Comparison of ENCODE assay signal across 21 mouse cellular contexts in the genomic region with DNA sequence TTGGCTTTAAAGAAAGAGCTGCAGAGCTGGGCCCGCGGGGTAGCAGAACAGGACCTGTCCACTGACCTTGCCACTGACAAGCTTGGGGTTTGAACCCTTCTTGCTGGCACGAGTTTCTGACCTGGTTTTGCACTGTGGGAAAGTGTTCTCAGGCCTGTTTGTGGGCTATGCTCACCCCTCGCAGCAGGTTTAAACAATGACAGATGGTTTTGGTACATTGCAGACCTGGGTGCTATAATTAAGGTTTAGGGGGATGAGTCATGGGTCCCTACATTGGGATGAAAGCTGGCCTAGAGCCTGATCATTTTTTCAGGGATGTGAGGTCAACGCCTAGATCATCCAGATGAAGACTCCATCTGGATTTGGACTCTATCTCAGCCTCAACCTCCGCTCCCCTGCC. TPM values are rescaled to one million over a fixed set of nuclear protein-coding genes. Genes with fewer than 3 reads are reported as not detected.
DNase-seq lines count a peak whose midpoint lies in the region; ATAC-seq and TF ChIP-seq lines count a peak whose summit lies in the region.
"Had no signal": no experiment of that assay in that cellular context is flagged by ENCODE, and none has a peak within 500 bp of the region (broad histone marks: within the 10 kb centered on the region; RNA-seq: fewer than 3 reads in every experiment).

No protein-coding gene starts in this region.

- no peaks in the 10 kb centered on the region for H3K9me3 ChIP-seq in hindbrain, embryonic 14.5 days (ENCODE audit: control insufficient read depth, low read length)
- H3K9me3 ChIP-seq: embryonic facial prominence, embryonic 13.5 days; embryonic facial prominence, embryonic 15.5 days; forebrain, embryonic 12.5 days had no signal

- H3K27ac ChIP-seq in layer of hippocampus, adult 2 months = peak overlapping the region; percentile 71
- no peak overlapping the region for H3K27ac ChIP-seq in hindbrain, embryonic 14.5 days
- H3K27ac ChIP-seq: embryonic facial prominence, embryonic 13.5 days; embryonic facial prominence, embryonic 15.5 days; forebrain, embryonic 10.5 days; forebrain, embryonic 12.5 days; gastrocnemius, adult 2 months had no signal

- H3K27me3 ChIP-seq in hindbrain, embryonic 14.5 days (ENCODE audit: control insufficient read depth, insufficient read depth, low read length) = no peaks in the 10 kb centered on the region
- H3K27me3 ChIP-seq: embryonic facial prominence, embryonic 13.5 days; embryonic facial prominence, embryonic 15.5 days had no signal

- DNase-seq in cerebellum, adult 18-20 months = peak; percentile 44 to 48
- DNase-seq in cerebellum, adult 8-10 months = peak; percentile 50
- DNase-seq in cerebellum, postnatal 14 days = no peak
- DNase-seq in layer of hippocampus, adult 2 months (ENCODE audit: low spot score in 2 of 2) = no peak
- no peak for DNase-seq in layer of hippocampus, postnatal 25 days (ENCODE audit: extremely low spot score in 1 of 2, low spot score in 1 of 2)
- DNase-seq in cerebellum, adult 9-11 months = peak; percentile 51
- no peak for DNase-seq in hindbrain, embryonic 14.5 days (ENCODE audit: low spot score)
- DNase-seq: adrenal gland, adult 2 months; adrenal gland, postnatal 10 days; adrenal gland, postnatal 25 days; embryo, embryonic 11 days; gastrocnemius, adult 2 months had no signal

- H3K4me3 ChIP-seq in layer of hippocampus, adult 2 months = no peak overlapping the region
- no peak overlapping the region for H3K4me3 ChIP-seq in hindbrain, embryonic 14.5 days (replicated peaks; ENCODE audit: low read length)
- H3K4me3 ChIP-seq: embryonic facial prominence, embryonic 13.5 days; embryonic facial prominence, embryonic 15.5 days; erythroblast, embryonic 14.5 days; forebrain, embryonic 10.5 days; forebrain, embryonic 12.5 days; gastrocnemius, adult 2 months had no signal

- no peak overlapping the region for H3K9ac ChIP-seq in hindbrain, embryonic 14.5 days
- H3K9ac ChIP-seq: embryonic facial prominence, embryonic 13.5 days; embryonic facial prominence, embryonic 15.5 days; forebrain, embryonic 12.5 days had no signal

- no peaks in the 10 kb centered on the region for H3K36me3 ChIP-seq in hindbrain, embryonic 14.5 days (replicated peaks; ENCODE audit: control insufficient read depth, insufficient read depth)
- H3K36me3 ChIP-seq: embryonic facial prominence, embryonic 13.5 days; embryonic facial prominence, embryonic 15.5 days; forebrain, embryonic 10.5 days; forebrain, embryonic 12.5 days had no signal

- 84% methylated on average over 6 of the region's 6 CpGs for WGBS in hindbrain, embryonic 14.5 days

- TF ChIP-seq CTCF in layer of hippocampus, adult 2 months (conservative IDR thresholded peaks at IDR 0.05) = no peak

- H3K4me1 ChIP-seq in hindbrain, embryonic 14.5 days (replicated peaks; ENCODE audit: control insufficient read depth, insufficient read depth, low read length) = no peaks in the 10 kb centered on the region

- H3K4me2 ChIP-seq in hindbrain, embryonic 14.5 days (replicated peaks) = no peak overlapping the region
- H3K4me2 ChIP-seq: embryonic facial prominence, embryonic 13.5 days; embryonic facial prominence, embryonic 15.5 days; forebrain, embryonic 12.5 days had no signal

- no peak for ATAC-seq in cerebellum, adult (ENCODE audit: insufficient number of reproducible peaks, low FRiP score, low TSS enrichment)
- ATAC-seq in hindbrain, embryonic 14.5 days (ENCODE audit: low FRiP score) = no peak
- ATAC-seq: forebrain, embryonic 14.5 days; forebrain, embryonic 16.5 days had no signal

RNA-seq across cellular contexts. Expression of gene Tgfa, which starts 11.0 kb away (rescaled TPM):
- total RNA-seq in layer of hippocampus, adult 2 months (2021) = 10 to 100 TPM; 28.3 to 32.0 TPM
- total RNA-seq in layer of hippocampus, postnatal 25 days (2021) = 10 to 100 TPM; 34.1 to 36.6 TPM
- polyA plus RNA-seq in hindbrain, embryonic 14.5 days (2014; fragmentation: Nextera tagmentation; extraction: Ambion mirVana) = 23.1 and 27.2 TPM in 2 replicates
- total RNA-seq: common myeloid progenitor, adult 5-6 weeks had no signal
- polyA plus RNA-seq: erythroblast, embryonic 14.5 days had no signal

Comparison
In these comparisons a context has a peak if more than half of its experiments do, and no peak if none do; other contexts are left out.
1. DNase-seq: peak in cerebellum, adult 18-20 months (2 of 2), cerebellum, adult 8-10 months (single experiment) and cerebellum, adult 9-11 months (single experiment); none in cerebellum, postnatal 14 days (0 of 2), layer of hippocampus, adult 2 months (0 of 2), layer of hippocampus, postnatal 25 days (0 of 2) and hindbrain, embryonic 14.5 days (single experiment).